Mouse (Mus musculus) liver, adult 10 weeks (tissue): ENCODE results near the gene Hcrt. TPM values are rescaled to one million over a fixed set of nuclear protein-coding genes. Genes with fewer than 3 reads are reported as not detected.

Experiments used
- polyA plus RNA-seq: library from polyadenylated mRNA; stranded (reverse); fragments of 350-450 nt; fragmentation: Illumina TruSeq; extraction: RNeasy Lipid Tissue Mini Kit (QIAGEN cat#74804); gene quantifications from one replicate; pipeline ENCODE4 v1.2.3, GENCODE M21; 2014; ENCODE audit warnings: low read depth, low replicate concordance

Gene Hcrt
- polyA plus RNA-seq, result not detected

GRCm38 (mm10) chr11:100762831-100763230 is at the start of gene Hcrt:
Gene Hcrt, minus strand, starts transcription at chr11:100762931.

GRCm38 (mm10) chr11:100770646-100771408 is 8.1 kb upstream of the Hcrt start, which contains the start of gene Ghdc:
Gene Ghdc, minus strand, starts transcription at chr11:100770957.

GRCm38 (mm10) chr11:100759611-100760233 is 3.0 kb downstream of the Hcrt start, which contains the start of gene Kcnh4:
Gene Kcnh4, minus strand, starts transcription at chr11:100759942.

GRCm38 (mm10) chr11:100738066-100738604 is 24.6 kb downstream of the Hcrt start, which contains the start of gene Rab5c:
Gene Rab5c, minus strand, starts transcription at chr11:100738215.

GRCm38 (mm10) chr11:100713735-100714533 is 48.8 kb downstream of the Hcrt start, which contains the start of gene Hspb9:
Gene Hspb9, plus strand, starts transcription at chr11:100713850.

GRCm38 (mm10) chr11:100711783-100712615 is 50.7 kb downstream of the Hcrt start, which contains the start of gene Kat2a:
Gene Kat2a, minus strand, starts transcription at chr11:100712465.

Other genes starting within 250 kb of the Hcrt start
- gene Acly, start 234.9 kb downstream of the Hcrt start, polyA plus RNA-seq, result 70.6 TPM
- gene Ttc25, start 217.3 kb downstream of the Hcrt start, polyA plus RNA-seq, result not detected
- gene Cnp, start 188.0 kb downstream of the Hcrt start, polyA plus RNA-seq, result 3.5 TPM
- 2.1 TPM for gene Nkiras2, start 143.7 kb downstream of the Hcrt start, polyA plus RNA-seq
- gene Dnajc7, start 142.8 kb downstream of the Hcrt start, polyA plus RNA-seq, result 75.5 TPM
- gene Zfp385c, start 70.5 kb downstream of the Hcrt start, polyA plus RNA-seq, result not detected
- 4.0 TPM for gene Dhx58, start 58.7 kb downstream of the Hcrt start, polyA plus RNA-seq
- gene Kat2a, start 50.5 kb downstream of the Hcrt start, polyA plus RNA-seq, result 1.1 TPM
- not detected for gene Hspb9, start 49.1 kb downstream of the Hcrt start, polyA plus RNA-seq
- 26.6 TPM for gene Rab5c, start 24.7 kb downstream of the Hcrt start, polyA plus RNA-seq
- gene Kcnh4, start 3.0 kb downstream of the Hcrt start, polyA plus RNA-seq, result not detected
- gene Ghdc, start 8.0 kb upstream of the Hcrt start, polyA plus RNA-seq, result 2.0 TPM
- 12.6 TPM for gene Stat5b, start 87.8 kb upstream of the Hcrt start, polyA plus RNA-seq
- 3.6 TPM for gene Stat5a, start 96.4 kb upstream of the Hcrt start, polyA plus RNA-seq
- 25.1 TPM for gene Stat3, start 176.6 kb upstream of the Hcrt start, polyA plus RNA-seq
- gene Cavin1, start 208.0 kb upstream of the Hcrt start, polyA plus RNA-seq, result 3.3 TPM
- gene Atp6v0a1, start 246.5 kb upstream of the Hcrt start, polyA plus RNA-seq, result 23.9 TPM